Mouse (Mus musculus) brain, embryonic 18.5 days (tissue): Measurements from ENCODE around the gene Cntnap2.
"Not testable (repeated sequence)": the region's sequence is repeated elsewhere in the genome, so short reads cannot be mapped to it uniquely, and the experiment has no call there.

Experiments used
- DNase-seq: peaks from one replicate; pipeline ENCODE4 v3.0.0-alpha.2; 2012; ENCODE audit warnings: low read depth, low spot score

Cntnap2 gene

DNA sequence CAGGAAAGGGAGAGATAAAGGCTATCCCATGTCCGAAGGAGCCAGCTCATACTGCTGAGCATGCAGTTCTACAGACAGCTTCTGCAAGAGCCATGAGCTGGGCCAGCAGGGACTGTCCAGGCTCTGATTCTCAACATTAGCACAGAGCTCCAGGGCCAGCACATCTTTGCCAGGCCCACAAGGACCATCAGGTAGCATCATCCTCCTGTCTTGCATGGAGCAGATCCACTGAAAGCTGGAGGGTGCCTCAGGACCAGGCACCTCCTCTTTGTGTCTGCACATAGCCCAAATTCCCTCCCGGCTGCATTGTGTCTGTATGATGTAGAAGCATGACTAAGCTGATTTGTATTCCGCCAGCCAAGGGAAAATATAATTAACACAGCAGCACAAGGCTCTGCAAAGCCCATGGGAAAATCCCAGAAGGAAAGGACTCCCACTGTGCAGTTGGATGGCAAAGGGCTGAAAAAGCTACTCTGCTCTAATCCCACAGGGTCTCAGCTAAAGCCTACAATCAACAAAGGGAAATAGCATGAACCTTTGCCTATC, 2180.3 kb downstream of the Cntnap2 start:
- peak; percentile 52 for DNase-seq

- no peak for DNase-seq
Observed at GRCm38 (mm10) chr6:47241379-47241778, 2182.2 kb downstream of the Cntnap2 start.

DNA sequence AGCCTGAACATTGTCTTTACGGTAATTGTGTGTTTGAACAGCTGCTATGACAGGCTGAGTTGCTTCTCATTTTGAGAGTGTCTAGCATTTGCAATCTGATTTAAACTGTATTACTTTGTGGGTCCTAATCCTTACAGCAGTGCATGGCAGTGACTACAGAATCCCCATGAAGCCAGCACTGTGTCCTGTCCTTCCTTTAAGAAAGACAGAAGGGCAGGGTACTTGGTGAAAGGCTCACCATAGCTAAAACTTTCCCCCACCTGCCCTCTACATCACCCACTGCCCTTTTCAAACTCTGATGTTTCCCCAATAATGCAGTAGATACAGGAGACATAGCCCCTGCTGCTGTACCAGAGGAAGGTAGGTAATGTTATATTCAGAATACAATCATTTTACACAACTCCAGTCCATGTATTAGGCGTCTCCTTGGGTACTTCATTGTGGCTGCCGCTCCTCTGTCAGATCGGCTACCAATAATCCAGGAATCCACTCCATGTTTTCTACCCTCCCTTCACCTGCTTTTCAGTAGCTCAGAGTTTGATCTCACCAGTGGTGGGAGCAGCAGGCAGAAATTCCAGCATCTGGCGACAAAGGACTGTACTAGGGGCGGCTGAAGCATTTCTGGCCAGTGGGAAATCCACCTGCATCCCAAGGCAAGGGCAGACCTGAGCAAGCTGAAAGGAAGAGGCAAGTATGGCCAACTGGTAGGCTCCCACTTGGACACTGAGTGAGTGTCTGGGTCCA, 2184.9 kb downstream of the Cntnap2 start:
- peak; percentile 86 for DNase-seq

- DNase-seq = no peak
Observed at GRCm38 (mm10) chr6:47244642-47245041, 2185.5 kb downstream of the Cntnap2 start.

- no peak for DNase-seq
Observed at GRCm38 (mm10) chr6:47255270-47255669, 2196.1 kb downstream of the Cntnap2 start.

- no peak for DNase-seq
Observed at GRCm38 (mm10) chr6:47256227-47256887, 2197.2 kb downstream of the Cntnap2 start.

GRCm38 (mm10) chr6:47256918-47257506, 2197.9 kb downstream of the Cntnap2 start:
- no peak for DNase-seq

DNA sequence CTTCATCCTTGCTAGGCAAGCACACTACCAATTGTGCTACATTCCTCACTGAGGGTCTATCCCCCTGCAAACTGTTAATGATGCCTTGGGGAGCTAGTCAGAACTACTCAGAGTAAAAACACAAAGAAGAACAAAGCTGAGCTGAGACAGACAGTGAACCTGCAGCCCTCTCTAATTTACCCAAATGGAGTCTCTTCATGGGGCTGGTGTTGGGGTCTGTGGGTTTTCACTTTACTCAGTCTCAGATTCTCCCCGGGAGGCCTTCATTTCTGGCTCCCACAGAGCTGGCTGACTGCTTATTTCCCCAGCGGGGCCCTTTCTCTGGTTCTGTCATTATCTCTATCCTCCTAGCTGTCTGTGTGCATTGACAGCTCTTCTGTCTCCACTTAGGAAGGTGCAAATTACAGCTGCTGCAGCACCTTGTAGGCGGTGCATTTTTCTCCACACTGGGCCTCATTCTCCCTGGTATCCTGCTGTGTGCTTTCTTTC, 2200.5 kb downstream of the Cntnap2 start:
- no peak for DNase-seq

DNA sequence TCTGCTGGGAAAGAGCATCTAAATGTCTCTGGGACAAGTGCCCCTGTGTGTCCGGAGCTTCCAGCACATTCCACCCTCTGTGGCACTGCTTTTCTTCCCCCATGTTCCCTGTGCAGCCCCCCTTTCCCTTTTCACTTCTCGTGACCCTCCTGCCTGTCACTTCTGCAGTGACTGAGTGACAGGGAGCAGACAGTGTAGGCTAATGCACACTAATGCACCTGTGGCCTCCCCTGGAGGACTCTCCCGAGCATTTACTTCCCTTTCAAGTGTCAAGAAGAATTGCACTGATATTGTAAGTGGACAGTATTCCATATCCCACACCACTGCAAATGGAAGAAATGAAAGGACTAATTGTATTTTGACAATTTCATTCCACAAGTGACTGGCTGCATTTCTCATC, 2208.1 kb downstream of the Cntnap2 start:
- DNase-seq = no peak

- no peak for DNase-seq
Observed at GRCm38 (mm10) chr6:47269455-47269854, 2210.3 kb downstream of the Cntnap2 start.

DNA sequence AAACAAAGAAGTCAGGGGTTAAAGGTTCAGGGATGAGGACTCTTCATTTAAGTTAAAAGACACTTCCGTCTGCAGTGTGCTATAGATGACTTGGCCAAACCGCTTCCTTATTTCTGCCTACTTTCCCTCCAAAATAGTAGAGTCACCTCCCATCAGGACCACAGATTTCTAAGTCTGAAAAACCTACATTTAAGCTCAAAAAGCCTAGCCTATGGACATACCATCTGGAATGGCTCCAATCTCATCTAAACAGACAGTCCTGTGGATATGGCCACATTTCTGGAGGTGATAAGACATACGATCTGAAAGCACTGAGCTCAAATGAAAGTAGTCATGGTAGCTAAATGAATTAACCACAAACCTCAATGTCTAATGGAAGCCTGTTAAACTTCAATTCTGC, 2212.4 kb downstream of the Cntnap2 start:
- no peak for DNase-seq

GRCm38 (mm10) chr6:47272606-47273575, 2213.7 kb downstream of the Cntnap2 start:
- no peak for DNase-seq

DNA sequence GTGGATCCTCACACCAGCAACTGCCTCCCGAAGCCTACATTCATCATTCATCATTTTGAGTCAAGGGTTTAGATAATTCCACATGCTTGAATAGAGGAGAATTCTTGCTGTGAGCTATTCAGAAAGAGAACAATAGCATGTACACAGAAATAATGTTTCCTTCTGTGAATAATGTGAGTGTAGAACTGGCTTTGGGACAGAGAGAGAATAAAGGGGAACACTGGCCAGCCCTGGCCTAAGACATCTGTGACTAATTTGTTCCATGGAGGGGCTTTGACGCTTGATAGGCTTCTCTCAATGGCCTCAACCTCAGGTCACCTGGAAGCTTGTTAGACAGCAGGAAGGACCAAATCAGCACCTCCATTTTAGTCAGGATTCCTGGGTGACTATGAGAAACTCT, 2215.9 kb downstream of the Cntnap2 start:
- no peak for DNase-seq

- no peak for DNase-seq
Observed at GRCm38 (mm10) chr6:47279183-47279582, 2220.0 kb downstream of the Cntnap2 start.

- no peak for DNase-seq
Observed at GRCm38 (mm10) chr6:47281584-47281983, 2222.4 kb downstream of the Cntnap2 start.

- DNase-seq = no peak
Observed at GRCm38 (mm10) chr6:47284794-47285193, 2225.6 kb downstream of the Cntnap2 start.

DNA sequence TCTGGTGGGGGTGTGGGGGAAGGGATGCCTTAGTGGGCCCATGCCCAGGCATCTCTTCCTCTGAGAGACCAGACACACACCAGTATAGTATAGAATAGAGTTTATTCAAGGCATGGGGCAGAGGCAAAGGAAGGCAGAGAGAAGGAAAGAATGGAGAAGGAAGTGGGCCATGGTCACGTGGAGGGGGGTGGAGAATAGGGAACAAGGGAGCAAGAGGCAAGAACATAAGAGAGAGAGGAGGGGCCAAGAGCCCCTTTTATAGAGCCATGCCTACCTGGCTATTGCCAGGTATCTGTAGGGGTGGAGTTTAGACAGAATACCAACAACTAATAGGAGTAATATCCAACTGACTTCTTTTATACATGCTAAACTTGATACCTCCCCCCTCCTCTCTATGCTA, 2226.6 kb downstream of the Cntnap2 start:
- DNase-seq = no peak

GRCm38 (mm10) chr6:47286247-47286967, 2227.2 kb downstream of the Cntnap2 start:
- not testable (repeated sequence) for DNase-seq

DNA sequence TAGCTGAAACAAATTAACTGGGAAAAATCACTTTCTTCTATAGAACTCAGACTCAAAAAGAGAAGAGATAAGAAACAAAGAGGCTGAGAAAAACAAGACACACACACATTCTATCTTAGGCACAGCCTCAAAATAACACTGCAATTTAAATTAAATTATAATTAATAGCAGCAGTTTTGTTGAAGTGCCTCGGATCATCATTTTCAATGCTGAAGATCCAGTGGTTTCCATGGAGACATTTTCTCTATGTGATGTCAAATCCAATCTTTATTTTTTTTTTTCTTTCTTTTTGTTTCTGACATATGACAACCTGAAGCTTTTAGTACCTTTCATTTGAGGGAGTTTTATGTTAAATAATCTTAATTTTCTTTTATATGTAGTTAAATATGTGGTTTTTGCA, 2228.6 kb downstream of the Cntnap2 start:
- no peak for DNase-seq

- no peak for DNase-seq
Observed at GRCm38 (mm10) chr6:47291973-47292372, 2232.8 kb downstream of the Cntnap2 start.

- no peak for DNase-seq
Observed at GRCm38 (mm10) chr6:47292437-47292836, 2233.3 kb downstream of the Cntnap2 start.
